Mouse (Mus musculus) brain, embryonic 18.5 days (tissue): ENCODE measurements around the gene Otud1.

Experiments
- DNase-seq: peaks from one replicate; pipeline ENCODE4 v3.0.0-alpha.2; 2012; ENCODE audit warnings: low read depth, low spot score

Otud1 gene

DNA sequence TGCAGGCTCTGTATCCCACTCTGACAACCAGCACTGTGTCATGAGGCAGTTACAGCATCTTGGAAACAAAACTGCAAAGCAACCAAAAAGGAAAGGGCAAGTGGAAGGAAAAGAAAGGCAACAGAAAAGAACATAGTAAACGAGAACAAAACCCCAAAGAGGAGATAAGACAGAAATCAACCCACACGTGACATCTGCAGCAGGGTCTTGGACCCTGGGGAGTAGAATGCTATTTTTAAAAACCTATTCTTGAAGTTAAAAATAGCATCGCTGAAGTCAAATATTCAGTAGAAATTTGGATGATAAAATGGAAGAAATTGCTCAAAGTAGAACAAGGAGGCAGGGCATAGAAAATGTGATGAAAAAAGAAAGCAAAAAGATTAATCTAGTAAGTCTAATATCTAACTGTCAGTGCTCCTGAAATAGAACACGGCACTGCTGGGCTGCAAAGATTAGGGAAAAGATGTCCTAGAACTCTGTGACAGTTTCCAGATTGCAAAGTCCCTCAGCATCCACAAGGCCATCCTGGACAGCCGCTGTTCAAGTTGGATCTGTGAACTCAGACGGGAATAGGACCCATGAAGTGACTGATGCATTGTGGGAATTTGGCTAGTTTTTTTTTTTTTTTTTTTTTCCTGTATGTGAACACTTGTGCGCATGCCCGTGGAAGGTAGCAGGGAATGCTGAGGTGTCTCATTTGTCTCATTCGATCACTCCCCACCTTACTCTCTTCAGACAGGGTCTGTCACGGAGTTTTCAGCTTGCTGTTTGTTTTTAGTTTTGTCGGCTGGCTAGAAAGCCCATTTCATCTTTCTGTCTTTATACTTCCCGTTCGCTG lies 13.5 kb downstream of the Otud1 start:
- no peak for DNase-seq

DNA sequence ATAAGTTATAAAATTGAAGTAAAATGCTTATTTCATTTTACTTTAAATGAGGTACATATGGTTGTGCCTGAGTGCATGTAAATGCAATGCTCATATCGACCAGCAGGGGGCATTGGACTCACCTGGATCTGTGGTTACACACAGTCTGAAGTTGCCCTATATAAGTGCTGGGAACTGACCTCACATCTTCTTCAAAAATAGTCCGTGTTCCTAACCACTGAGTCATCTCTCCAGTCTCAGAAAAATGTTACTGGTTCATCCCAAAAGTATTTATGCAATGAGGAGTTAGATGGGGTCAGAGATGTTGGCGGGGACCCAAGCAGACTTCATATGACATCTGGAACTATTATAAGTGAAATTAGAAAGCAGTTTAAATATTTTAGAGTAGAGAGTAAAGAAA lies 25.4 kb downstream of the Otud1 start:
- no peak for DNase-seq

DNA sequence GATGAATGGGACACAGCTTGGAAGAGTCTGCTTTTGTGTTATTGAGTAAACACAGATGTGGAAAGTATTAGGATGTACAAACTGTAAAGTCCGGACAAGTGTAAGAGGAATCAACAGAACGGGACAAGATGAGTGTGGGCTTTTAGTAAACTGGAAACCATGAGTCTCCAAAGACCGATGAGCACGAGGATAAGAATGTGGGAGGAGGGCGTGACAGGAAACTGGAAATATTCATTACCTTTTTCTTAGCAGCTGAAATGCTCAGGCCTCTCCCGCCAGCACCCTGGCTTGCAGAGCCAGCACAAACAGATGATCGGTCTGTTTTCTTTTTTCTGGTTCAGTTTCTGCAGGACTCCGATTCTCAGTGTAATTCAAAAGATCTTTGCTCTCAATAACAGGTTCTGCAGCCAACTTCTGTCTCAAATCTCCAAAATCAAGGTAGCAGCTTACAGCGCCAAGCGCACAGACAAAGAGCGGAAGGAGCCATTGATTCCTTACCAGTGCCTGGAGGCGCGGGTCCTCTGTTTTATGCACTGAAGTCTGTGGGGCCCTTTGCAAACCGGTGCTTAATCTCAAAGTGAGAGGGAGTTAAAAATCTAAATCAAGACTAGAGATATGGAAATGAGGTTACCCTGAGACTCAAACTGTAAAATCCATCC lies 28.1 kb downstream of the Otud1 start:
- no peak for DNase-seq

DNA sequence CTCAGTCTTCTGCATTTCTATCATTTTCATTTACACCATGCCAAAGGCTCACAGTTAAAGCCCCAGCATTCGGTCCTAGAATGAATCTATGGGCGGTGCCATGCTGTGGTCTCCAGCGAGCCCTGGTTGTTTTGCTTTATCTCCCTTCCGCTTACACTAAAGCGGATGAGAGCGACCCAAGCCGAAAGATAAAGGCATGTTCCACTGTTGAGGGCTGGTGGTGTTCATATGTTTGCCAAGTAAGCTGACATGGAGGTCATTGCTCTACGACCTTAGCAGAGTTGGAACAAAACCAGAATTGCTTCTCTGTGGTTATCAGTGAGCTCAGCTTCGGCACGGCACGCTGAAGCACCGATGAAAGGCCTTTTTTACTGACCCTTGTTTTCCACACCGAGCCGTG lies 32.5 kb downstream of the Otud1 start:
- DNase-seq, result no peak

DNA sequence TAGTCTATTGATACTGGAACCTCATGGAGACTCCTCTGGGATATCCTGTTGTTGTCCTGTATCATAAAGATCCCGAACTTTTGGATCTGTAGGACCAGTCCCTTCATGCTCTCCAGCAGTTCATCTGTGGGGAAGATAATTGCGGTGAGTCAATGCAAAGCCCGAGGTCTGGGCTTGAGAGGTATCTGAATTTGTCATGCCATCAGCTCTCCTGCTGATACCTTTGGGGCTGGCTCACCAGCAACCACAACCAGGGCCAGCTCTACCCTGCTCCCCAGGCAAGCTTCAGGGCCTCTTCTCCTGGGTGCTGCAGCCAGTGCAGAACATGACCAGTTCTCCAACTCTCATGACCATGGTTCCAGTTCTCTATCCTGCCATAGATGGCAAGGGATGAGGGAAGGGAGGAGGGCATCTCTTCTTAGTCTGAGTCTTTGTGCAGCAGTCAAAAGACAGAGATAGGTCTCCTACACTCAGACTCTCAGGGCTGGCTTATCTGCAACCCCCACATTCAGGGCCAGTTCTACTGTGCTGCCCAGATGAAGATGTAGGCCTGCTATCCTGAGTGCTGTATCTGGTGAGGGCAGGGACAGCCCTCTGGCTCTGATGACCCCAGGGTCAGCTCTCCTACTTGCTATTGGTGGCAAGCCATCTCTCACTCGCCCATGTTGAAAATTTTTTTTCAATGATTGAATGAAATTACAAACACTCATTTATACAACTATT lies 42.2 kb downstream of the Otud1 start:
- no peak for DNase-seq

DNA sequence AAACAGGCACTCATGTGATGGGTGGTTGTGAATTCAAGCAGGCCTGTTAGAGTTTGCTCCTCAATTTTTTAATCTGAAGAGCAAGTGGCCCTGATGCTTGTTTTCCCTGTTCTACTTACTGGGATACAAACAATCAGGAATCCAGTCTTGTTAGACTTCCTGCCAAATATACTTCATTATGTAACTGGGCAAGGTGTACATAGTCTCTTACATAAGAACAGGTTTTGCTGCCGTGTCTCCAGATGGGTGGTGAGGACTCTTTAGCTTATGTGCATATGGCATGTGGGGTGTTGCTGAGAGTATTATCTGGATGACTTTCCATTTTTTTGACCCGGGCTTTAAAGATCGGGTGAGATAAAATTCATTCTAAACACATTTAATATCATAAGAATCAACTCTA lies 43.8 kb downstream of the Otud1 start:
- no peak for DNase-seq

DNA sequence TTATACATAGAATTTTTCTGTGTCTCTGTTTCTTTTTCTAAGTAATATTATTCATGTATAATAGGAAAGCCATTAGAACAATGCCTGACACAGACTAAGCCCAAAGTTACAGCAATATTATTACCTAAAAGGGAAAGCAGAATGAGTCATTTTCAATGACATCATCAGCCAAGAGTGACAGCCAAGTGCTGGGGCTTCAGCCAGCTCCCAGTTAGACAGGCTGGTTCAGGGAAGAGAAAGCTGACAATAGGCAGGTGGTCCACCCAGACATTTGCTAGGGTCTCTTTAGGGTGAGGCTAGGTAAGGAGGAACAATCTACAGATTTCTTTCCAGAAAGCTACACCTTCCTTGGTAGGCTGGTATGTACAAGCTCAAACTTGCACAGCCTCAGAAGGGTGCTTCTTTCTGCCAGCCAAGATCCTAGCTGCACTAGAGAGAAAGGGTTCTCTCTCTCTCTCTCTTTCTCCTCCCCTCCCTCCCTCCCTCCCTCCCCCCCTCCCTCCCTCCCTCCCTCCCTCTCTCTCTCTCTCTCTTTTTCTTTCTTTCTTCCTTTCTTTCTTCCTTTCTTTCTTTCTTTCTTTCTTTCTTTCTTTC lies 45.6 kb downstream of the Otud1 start:
- no peak for DNase-seq

DNA sequence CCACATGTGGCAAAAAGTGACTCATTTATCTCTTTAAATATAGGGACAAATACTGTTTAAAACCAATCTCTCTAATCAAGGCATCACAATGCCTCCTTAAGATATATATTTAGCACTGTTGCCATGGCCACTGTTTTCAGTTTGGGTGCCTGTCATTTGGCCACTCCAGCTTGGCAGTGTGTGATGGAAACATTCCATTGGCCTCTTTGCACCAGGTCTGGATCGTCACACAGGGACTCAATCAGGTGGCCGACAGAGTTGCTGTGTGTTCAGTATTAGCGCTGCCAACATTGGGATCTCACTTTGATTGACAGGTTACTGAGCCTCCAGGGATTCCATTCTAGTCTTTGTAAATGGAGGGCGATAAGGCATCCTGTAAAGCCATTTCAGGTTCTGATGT lies 46.1 kb downstream of the Otud1 start:
- DNase-seq, result no peak

DNA sequence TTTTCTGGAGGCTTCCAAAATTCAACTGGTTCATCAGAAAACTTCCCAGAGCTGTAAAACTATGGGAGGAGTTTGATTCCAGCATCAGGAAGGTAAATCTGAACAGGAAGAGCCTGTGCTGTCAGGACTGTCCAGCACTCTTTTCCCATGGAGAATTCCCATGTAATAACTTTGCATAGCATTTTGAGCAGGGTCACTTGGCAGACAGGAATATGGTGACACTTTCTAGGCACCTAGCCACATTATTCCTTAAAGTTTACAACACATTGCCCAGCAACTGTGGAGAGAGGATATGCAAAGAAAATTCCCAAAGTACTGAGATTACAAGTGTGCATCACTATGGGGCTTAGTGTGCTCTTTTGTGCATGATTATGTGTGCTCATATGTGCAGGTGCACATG lies 46.7 kb downstream of the Otud1 start:
- DNase-seq, result no peak

DNA sequence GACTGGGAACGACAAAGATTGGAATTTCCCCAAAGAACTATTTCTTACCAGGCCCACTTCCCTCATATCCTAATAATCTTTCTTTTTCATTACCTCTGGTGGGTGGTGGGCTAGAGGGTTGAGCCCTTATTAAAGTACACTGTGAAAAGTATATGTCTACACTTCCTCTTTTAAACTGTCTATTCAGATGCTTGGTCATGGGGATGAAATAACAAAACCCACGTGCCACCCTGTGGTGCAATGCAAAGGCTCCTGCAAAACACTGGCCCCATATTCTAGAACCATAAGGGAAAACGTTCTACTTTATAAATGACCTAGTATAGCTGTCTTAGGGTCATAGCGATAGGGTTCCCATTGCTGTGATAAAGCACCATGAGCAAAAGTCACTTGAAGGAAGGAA lies 49.3 kb downstream of the Otud1 start:
- DNase-seq, result no peak
